Mouse (Mus musculus) stomach, postnatal 0 days (tissue): ENCODE measurements around the gene Rpusd2. TPM values are rescaled to one million over a fixed set of nuclear protein-coding genes. Genes with fewer than 3 reads are reported as not detected.
A peak's percentile ranks its signal among the peaks of the same experiment; 100 is the strongest.

ENCODE experiments used
- ATAC-seq: fragments of 200-750 bp; cut with Nextera tagmentation; 2 replicates; pipeline ENCODE4 v1.8.0; 2017; ENCODE audit not compliant: low FRiP score, low TSS enrichment
- DNase-seq: peaks from one replicate; pipeline ENCODE4 v3.0.0-alpha.2; 2016; ENCODE audit warnings: low spot score
- H3K27ac ChIP-seq: fragments of 300-500 bp; sonication (generic); replicated peaks from 2 replicates; pipeline ENCODE4 v1.5.1; 2014; ENCODE audit warnings: mild to moderate bottlenecking, control low read depth
- H3K27me3 ChIP-seq: fragments of 300-500 bp; sonication (generic); 2 replicates; pipeline ENCODE4 v1.6.1; 2014; ENCODE audit warnings: low read length; ENCODE audit not compliant: control insufficient read depth, insufficient read depth
- H3K36me3 ChIP-seq: fragments of 300-500 bp; sonication (generic); 2 replicates; pipeline ENCODE4 v1.6.1; 2014; ENCODE audit warnings: low read length, mixed read lengths; ENCODE audit not compliant: control insufficient read depth, insufficient read depth
- H3K4me1 ChIP-seq: fragments of 300-500 bp; sonication (generic); replicated peaks from 2 replicates; pipeline ENCODE4 v1.6.1; 2014; ENCODE audit warnings: antibody characterized with exemption; ENCODE audit not compliant: control insufficient read depth, insufficient read depth
- H3K4me2 ChIP-seq: fragments of 300-500 bp; sonication (generic); replicated peaks from 2 replicates; pipeline ENCODE4 v1.6.1; 2014; ENCODE audit warnings: low read depth, mild to moderate bottlenecking, control low read depth, moderate library complexity
- H3K4me3 ChIP-seq: fragments of 300-500 bp; sonication (generic); 2 replicates; pipeline ENCODE4 v1.5.1; 2014; ENCODE audit warnings: low read depth, low read length, control low read depth
- H3K9ac ChIP-seq: fragments of 300-500 bp; sonication (generic); 2 replicates; pipeline ENCODE4 v1.6.1; 2014; ENCODE audit warnings: mild to moderate bottlenecking, low read length, control low read depth, mixed read lengths
- H3K9me3 ChIP-seq: fragments of 300-500 bp; sonication (generic); 2 replicates; pipeline ENCODE4 v1.6.1; 2016; ENCODE audit warnings: low read length; ENCODE audit not compliant: control insufficient read depth
- CTCF ChIP-seq: IDR thresholded peaks from 2 replicates; pipeline ENCODE4 v1.5.1; 2016; ENCODE audit warnings: antibody characterized with exemption, low read depth, mild to moderate bottlenecking, moderate library complexity
- EP300 ChIP-seq: optimal IDR thresholded peaks from 2 replicates; pipeline ENCODE3; 2016; ENCODE audit warnings: antibody characterized with exemption
- WGBS: fragments of 180-500 bp; shearing (Covaris S2); extraction: QIAGEN DNeasy Blood & Tissue Kit; methylation state at CpG from one replicate; pipeline ENCODE4 v1.1.7; 2014; 5-methylcytosine and 5-hydroxymethylcytosine counted together
- polyA plus RNA-seq: library from polyadenylated mRNA; unstranded; fragments of >200 nt; fragmentation: Nextera tagmentation; extraction: Ambion mirVana; gene quantifications from 2 replicates; pipeline ENCODE4 v1.2.1, GENCODE M21; 2015

Rpusd2 gene
- polyA plus RNA-seq, 1 experiment from 2014 or later = 1.8 TPM

DNA sequence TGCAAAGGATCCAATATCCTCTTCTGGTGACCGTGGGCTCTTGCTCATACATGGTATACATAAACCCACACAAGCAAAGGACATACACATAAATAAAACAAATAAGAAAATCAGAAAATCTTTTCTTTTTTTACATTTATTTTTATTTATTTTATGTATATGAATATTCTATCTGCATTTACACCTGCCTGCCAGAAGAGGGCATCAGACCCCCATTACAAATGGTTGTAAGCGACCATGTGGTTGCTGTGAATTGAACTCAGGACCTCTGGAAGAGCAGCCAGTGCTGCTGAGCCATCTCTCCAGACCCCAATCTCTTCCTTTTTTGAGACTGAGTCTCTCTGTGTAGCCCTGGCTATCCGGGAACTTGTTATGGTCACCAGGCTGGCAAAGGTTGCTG, 16.9 kb upstream of the Rpusd2 start:
- Histone ChIP-seq H3K9ac (no peak overlapping the region), H3K36me3 (peaks cover 11% of the 10 kb centered on the region; the same call in 1 of the 2 replicates), H3K4me3 (no peak overlapping the region), H3K9me3 (no peaks in the 10 kb centered on the region), H3K27me3 (no peaks in the 10 kb centered on the region), H3K27ac (no peak overlapping the region), H3K4me1 (no peaks in the 10 kb centered on the region), H3K4me2 (no peak overlapping the region)
- DNase-seq (no peak), ATAC-seq (no peak)
- WGBS = 92% methylated on average over 3 of the region's 3 CpGs
- TF ChIP-seq CTCF = peak; percentile 56
- TF ChIP-seq EP300 = no peak

DNA sequence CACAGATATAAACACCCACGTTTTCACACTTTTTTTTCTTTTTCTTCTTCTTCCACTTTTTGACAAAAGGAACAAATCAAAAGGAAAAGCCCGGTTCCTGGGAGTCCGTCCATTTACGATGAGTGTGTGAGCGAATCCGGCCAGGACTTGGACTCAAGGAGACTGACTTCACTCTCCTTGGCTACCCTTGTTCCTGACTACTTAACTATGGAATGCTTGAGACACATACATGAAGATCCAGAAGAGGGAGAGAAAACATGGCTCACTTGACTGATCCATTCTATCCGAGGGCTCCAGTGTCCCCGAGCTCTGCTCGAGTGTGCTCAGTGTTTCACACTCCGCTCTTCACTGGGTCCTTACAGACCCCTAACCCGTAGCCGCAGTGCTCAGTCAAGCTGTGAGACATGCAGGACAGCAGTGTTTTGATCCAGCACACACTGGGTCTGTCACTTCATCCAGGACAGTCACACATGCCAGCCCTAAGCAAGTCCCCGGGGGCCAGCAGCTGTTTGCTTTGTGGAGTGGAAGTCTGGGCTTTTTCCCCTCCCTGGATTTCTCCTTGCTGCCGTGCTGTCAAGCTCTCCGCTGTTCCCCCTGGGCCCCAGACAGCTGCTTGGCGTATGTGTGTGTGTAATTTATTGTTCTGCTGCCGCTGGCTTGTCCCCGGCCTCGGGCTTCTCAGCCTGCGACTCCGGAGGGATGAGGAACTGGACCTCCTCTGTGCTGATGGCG, 16.0 kb upstream of the Rpusd2 start:
- DNase-seq (peak; percentile 38), ATAC-seq (peak; percentile 43; the same call in 1 of the 2 replicates)
- 41% methylated on average over 22 of the region's 22 CpGs for whole genome bisulfite sequencing

DNA sequence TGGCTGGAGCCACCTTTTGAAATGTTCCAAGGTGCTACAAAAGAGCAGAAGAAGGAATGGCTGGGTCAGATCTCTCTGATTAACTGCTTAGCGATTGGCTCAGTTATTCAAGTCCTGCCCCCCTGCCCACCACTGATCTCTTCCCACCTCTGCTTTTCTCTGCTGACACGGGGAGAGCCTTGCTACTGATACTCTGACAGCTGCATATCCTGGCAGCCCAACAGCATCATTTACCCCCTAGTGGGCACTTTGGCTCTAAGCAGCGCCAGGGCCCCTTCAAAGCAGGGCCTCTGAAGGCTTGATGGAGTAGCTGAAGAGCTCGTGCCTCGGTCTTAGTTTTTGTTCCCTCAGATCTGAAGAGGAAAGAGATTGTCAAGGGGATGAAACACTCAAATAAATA, 15.5 kb upstream of the Rpusd2 start:
- Histone ChIP-seq H3K27me3 (no peaks in the 10 kb centered on the region), H3K4me3 (0 out of 2 replicates have a peak overlapping the region, but pooled peaks have one; percentile 8), H3K4me1 (no peaks in the 10 kb centered on the region), H3K27ac (peak overlapping the region; percentile 81), H3K9ac (no peak overlapping the region), H3K9me3 (no peaks in the 10 kb centered on the region), H3K36me3 (peaks cover 11% of the 10 kb centered on the region; the same call in 1 of the 2 replicates), H3K4me2 (peak overlapping the region; percentile 39; the same call in 1 of the 2 replicates)
- no peak for DNase-seq
- 27% methylated on average over 5 of the region's 5 CpGs for WGBS
- TF ChIP-seq EP300 = no peak
- TF ChIP-seq CTCF = peak; percentile 53
- ATAC-seq = 0 out of 2 replicates have a peak, but pooled peaks have one; percentile 45

More for the DNA sequence above, 16.0 kb upstream of the Rpusd2 start:
- TF ChIP-seq EP300 = no peak
- no peak for TF ChIP-seq CTCF
- Histone ChIP-seq H3K4me1 (no peaks in the 10 kb centered on the region), H3K27ac (peak overlapping the region; percentile 81), H3K4me3 (0 out of 2 replicates have a peak overlapping the region, but pooled peaks have one; percentile 8), H3K4me2 (peak overlapping the region; percentile 39; the same call in 1 of the 2 replicates), H3K36me3 (peaks cover 11% of the 10 kb centered on the region; the same call in 1 of the 2 replicates), H3K9ac (0 out of 2 replicates have a peak overlapping the region, but pooled peaks have one; percentile 13), H3K9me3 (no peaks in the 10 kb centered on the region), H3K27me3 (no peaks in the 10 kb centered on the region)

- no peaks in the 10 kb centered on the region for H3K4me1 ChIP-seq
- no peak overlapping the region; the same call in 1 of the 2 replicates for H3K4me2 ChIP-seq
- H3K27me3 ChIP-seq = no peaks in the 10 kb centered on the region
- TF ChIP-seq EP300 (no peak), CTCF (no peak)
- 53% methylated on average over 4 of the region's 4 CpGs for WGBS
- H3K36me3 ChIP-seq = peaks cover 11% of the 10 kb centered on the region; the same call in 1 of the 2 replicates
- H3K4me3 ChIP-seq = no peak overlapping the region
- no peak overlapping the region for H3K9ac ChIP-seq
- DNase-seq = no peak
- H3K27ac ChIP-seq = peak overlapping the region; percentile 81
- H3K9me3 ChIP-seq = no peaks in the 10 kb centered on the region
- no peak for ATAC-seq
Measured at GRCm38 (mm10) chr2:119019538-119019937, 15.1 kb upstream of the Rpusd2 start.

DNA sequence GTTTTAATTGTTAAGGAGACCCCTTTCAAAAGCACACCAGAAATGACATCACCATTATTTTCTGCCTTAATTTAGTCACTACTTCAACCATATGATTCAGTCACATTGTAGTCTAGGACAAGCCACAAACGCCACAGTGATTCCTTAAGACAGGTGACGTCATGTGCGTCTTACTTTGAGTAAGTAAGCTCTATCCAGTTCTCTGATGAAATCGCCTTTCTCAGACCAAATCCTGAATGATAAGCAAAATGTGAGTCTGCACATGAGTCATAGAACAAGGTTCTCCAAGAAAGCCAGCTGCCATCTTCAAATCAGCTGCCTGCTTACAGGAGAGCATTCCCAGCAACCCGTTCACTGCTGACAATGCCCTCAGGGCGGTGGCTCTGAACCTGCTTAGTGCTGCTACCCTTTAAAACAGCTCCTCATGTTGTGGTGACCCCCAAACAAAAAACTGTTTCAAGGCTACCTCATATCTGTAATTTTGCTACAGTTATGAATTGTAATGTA, 11.4 kb upstream of the Rpusd2 start:
- no peak overlapping the region for H3K9ac ChIP-seq
- ATAC-seq (no peak), DNase-seq (no peak)
- H3K27ac ChIP-seq = no peak overlapping the region
- H3K9me3 ChIP-seq = no peaks in the 10 kb centered on the region
- peaks cover 13% of the 10 kb centered on the region; the same call in 1 of the 2 replicates for H3K36me3 ChIP-seq
- H3K4me1 ChIP-seq = no peaks in the 10 kb centered on the region
- no peak overlapping the region for H3K4me2 ChIP-seq
- WGBS = 92% methylated on average over 6 of the region's 6 CpGs
- H3K4me3 ChIP-seq = no peak overlapping the region
- H3K27me3 ChIP-seq = no peaks in the 10 kb centered on the region
- TF ChIP-seq EP300 (no peak), CTCF (no peak)
